Mouse (Mus musculus): ENCODE data around the gene Gnaq. TPM values are rescaled to one million over a fixed set of nuclear protein-coding genes. Genes with fewer than 3 reads are reported as not detected.

The Gnaq gene
- polyA plus RNA-seq, 1 experiment from 2014 or later, result 96.9 TPM

- H3K9me3 ChIP-seq, result no peaks in the 10 kb centered on the region
- no peaks in the 10 kb centered on the region for H3K36me3 ChIP-seq
- H3K27ac ChIP-seq (replicated peaks), result no peak overlapping the region
- no peak overlapping the region for H3K9ac ChIP-seq (replicated peaks)
- H3K4me2 ChIP-seq (replicated peaks), result no peak overlapping the region
- H3K27me3 ChIP-seq, result no peaks in the 10 kb centered on the region
- no peak for ATAC-seq (replicated peaks)
- H3K4me3 ChIP-seq, result no peak overlapping the region
- H3K4me1 ChIP-seq, result 0 out of 2 replicates have a peak, but pooled peaks cover 4% of the 10 kb centered on the region
- 98% methylated on average over 2 of the region's 2 CpGs for WGBS
Observed at GRCm38 (mm10) chr19:16129171-16129570, 3.5 kb upstream of the Gnaq start.

GRCm38 (mm10) chr19:16130476-16130875 lies 2.2 kb upstream of the Gnaq start:
- Histone ChIP-seq H3K36me3 (no peaks in the 10 kb centered on the region), H3K9ac (replicated peaks) (no peak overlapping the region), H3K27me3 (no peaks in the 10 kb centered on the region), H3K4me1 (peaks cover 13% of the 10 kb centered on the region), H3K9me3 (no peaks in the 10 kb centered on the region), H3K4me3 (no peak overlapping the region), H3K4me2 (replicated peaks) (no peak overlapping the region), H3K27ac (replicated peaks) (no peak overlapping the region)
- WGBS, result 35% methylated on average over 3 of the region's 3 CpGs
- no peak for ATAC-seq (replicated peaks)

GRCm38 (mm10) chr19:16131831-16132230 lies 800 bp upstream of the Gnaq start:
- Histone ChIP-seq H3K4me2 (replicated peaks) (peak overlapping the region; percentile 51), H3K9ac (replicated peaks) (peak overlapping the region; percentile 99), H3K36me3 (no peaks in the 10 kb centered on the region), H3K4me1 (peaks cover 22% of the 10 kb centered on the region), H3K4me3 (peak overlapping the region; percentile 99), H3K27me3 (no peaks in the 10 kb centered on the region), H3K27ac (replicated peaks) (peak overlapping the region; percentile 99; the same call in 1 of the 2 replicates), H3K9me3 (no peaks in the 10 kb centered on the region)
- 14% methylated on average over 6 of the region's 6 CpGs for WGBS
- ATAC-seq (replicated peaks), result no peak

- peaks cover 27% of the 10 kb centered on the region for H3K4me1 ChIP-seq
- no peaks in the 10 kb centered on the region for H3K36me3 ChIP-seq
- peak overlapping the region; percentile 99 for H3K4me3 ChIP-seq
- H3K4me2 ChIP-seq (replicated peaks), result peak overlapping the region; percentile 51
- peak; percentile 88 for ATAC-seq (replicated peaks)
- under 1% methylated on average over 35 of the region's 57 CpGs for WGBS
- H3K27ac ChIP-seq (replicated peaks), result peak overlapping the region; percentile 99
- no peaks in the 10 kb centered on the region for H3K9me3 ChIP-seq
- peak overlapping the region; percentile 99 for H3K9ac ChIP-seq (replicated peaks)
- no peaks in the 10 kb centered on the region for H3K27me3 ChIP-seq
Observed at GRCm38 (mm10) chr19:16132340-16132790, 266 bp upstream of the Gnaq start.

GRCm38 (mm10) chr19:16132865-16133720 lies 462 bp downstream of the Gnaq start:
- peak; percentile 75 for ATAC-seq (replicated peaks)
- H3K27me3 ChIP-seq, result no peaks in the 10 kb centered on the region
- WGBS, result under 1% methylated on average over 119 of the region's 139 CpGs
- H3K4me2 ChIP-seq (replicated peaks), result peak overlapping the region; percentile 51
- H3K27ac ChIP-seq (replicated peaks), result peak overlapping the region; percentile 99
- peak overlapping the region; percentile 99 for H3K4me3 ChIP-seq
- H3K4me1 ChIP-seq, result peaks cover 34% of the 10 kb centered on the region
- peak overlapping the region; percentile 99 for H3K9ac ChIP-seq (replicated peaks)
- no peaks in the 10 kb centered on the region for H3K9me3 ChIP-seq
- H3K36me3 ChIP-seq, result no peaks in the 10 kb centered on the region

GRCm38 (mm10) chr19:16133721-16134570 lies 1.3 kb downstream of the Gnaq start:
- ATAC-seq (replicated peaks), result peak; percentile 23; the same call in 1 of the 2 replicates
- H3K4me2 ChIP-seq (replicated peaks), result peak overlapping the region; percentile 51
- H3K27ac ChIP-seq (replicated peaks), result peak overlapping the region; percentile 99
- WGBS, result 6% methylated on average over 25 of the region's 25 CpGs
- H3K9ac ChIP-seq (replicated peaks), result peak overlapping the region; percentile 99
- H3K36me3 ChIP-seq, result no peaks in the 10 kb centered on the region
- peaks cover 42% of the 10 kb centered on the region for H3K4me1 ChIP-seq
- no peaks in the 10 kb centered on the region for H3K9me3 ChIP-seq
- no peaks in the 10 kb centered on the region for H3K27me3 ChIP-seq
- peak overlapping the region; percentile 99 for H3K4me3 ChIP-seq

- Histone ChIP-seq H3K27me3 (no peaks in the 10 kb centered on the region), H3K4me1 (peaks cover 72% of the 10 kb centered on the region), H3K4me3 (no peak overlapping the region), H3K9ac (replicated peaks) (no peak overlapping the region), H3K27ac (replicated peaks) (no peak overlapping the region), H3K4me2 (replicated peaks) (no peak overlapping the region), H3K36me3 (no peaks in the 10 kb centered on the region), H3K9me3 (no peaks in the 10 kb centered on the region)
- ATAC-seq (replicated peaks), result no peak
- 68% methylated on average over 5 of the region's 5 CpGs for WGBS
Observed at GRCm38 (mm10) chr19:16138064-16138580, 5.5 kb downstream of the Gnaq start.

- no peak for ATAC-seq (replicated peaks)
- no peak overlapping the region for H3K4me3 ChIP-seq
- H3K27ac ChIP-seq (replicated peaks), result 0 out of 2 replicates have a peak overlapping the region, but pooled peaks have one; percentile 31
- H3K4me2 ChIP-seq (replicated peaks), result no peak overlapping the region; the same call in 1 of the 2 replicates
- WGBS, result 44% methylated on average over 4 of the region's 4 CpGs
- no peaks in the 10 kb centered on the region for H3K9me3 ChIP-seq
- H3K36me3 ChIP-seq, result peaks cover 2% of the 10 kb centered on the region; the same call in 1 of the 2 replicates
- H3K27me3 ChIP-seq, result no peaks in the 10 kb centered on the region
- H3K9ac ChIP-seq (replicated peaks), result no peak overlapping the region
- peaks cover 60% of the 10 kb centered on the region for H3K4me1 ChIP-seq
Observed at GRCm38 (mm10) chr19:16140710-16141109, 8.1 kb downstream of the Gnaq start.

- no peaks in the 10 kb centered on the region for H3K27me3 ChIP-seq
- H3K4me2 ChIP-seq (replicated peaks), result no peak overlapping the region
- no peak for ATAC-seq (replicated peaks)
- 89% methylated on average over 4 of the region's 4 CpGs for WGBS
- no peaks in the 10 kb centered on the region for H3K9me3 ChIP-seq
- no peak overlapping the region for H3K27ac ChIP-seq (replicated peaks)
- H3K4me1 ChIP-seq, result peaks cover 56% of the 10 kb centered on the region
- no peak overlapping the region for H3K4me3 ChIP-seq
- H3K9ac ChIP-seq (replicated peaks), result no peak overlapping the region
- peaks cover 2% of the 10 kb centered on the region; the same call in 1 of the 2 replicates for H3K36me3 ChIP-seq
Observed at GRCm38 (mm10) chr19:16141857-16142256, 9.2 kb downstream of the Gnaq start.

- H3K4me2 ChIP-seq (replicated peaks), result no peak overlapping the region
- no peak overlapping the region for H3K27ac ChIP-seq (replicated peaks)
- H3K4me1 ChIP-seq, result peaks cover 51% of the 10 kb centered on the region
- WGBS, result 92% methylated on average over 10 of the region's 10 CpGs
- no peaks in the 10 kb centered on the region for H3K9me3 ChIP-seq
- no peak overlapping the region for H3K4me3 ChIP-seq
- peaks cover 2% of the 10 kb centered on the region; the same call in 1 of the 2 replicates for H3K36me3 ChIP-seq
- H3K9ac ChIP-seq (replicated peaks), result no peak overlapping the region
- H3K27me3 ChIP-seq, result no peaks in the 10 kb centered on the region
- no peak for ATAC-seq (replicated peaks)
Observed at GRCm38 (mm10) chr19:16142990-16143389, 10.4 kb downstream of the Gnaq start.

- Histone ChIP-seq H3K4me1 (peaks cover 10% of the 10 kb centered on the region), H3K9me3 (no peaks in the 10 kb centered on the region), H3K27me3 (no peaks in the 10 kb centered on the region), H3K36me3 (peaks cover 2% of the 10 kb centered on the region; the same call in 1 of the 2 replicates), H3K4me3 (no peak overlapping the region), H3K9ac (replicated peaks) (no peak overlapping the region), H3K27ac (replicated peaks) (no peak overlapping the region), H3K4me2 (replicated peaks) (no peak overlapping the region)
- ATAC-seq (replicated peaks), result no peak; the same call in 1 of the 2 replicates
- WGBS, result 83% methylated on average over 6 of the region's 6 CpGs
Observed at GRCm38 (mm10) chr19:16147446-16147845, 14.8 kb downstream of the Gnaq start.

Data from forebrain, embryonic 15.5 days (tissue).